Mouse (Mus musculus) neutrophil, adult 5-6 weeks (primary cell): ENCODE data around the gene Sertad2. TPM values are rescaled to one million over a fixed set of nuclear protein-coding genes. Genes with fewer than 3 reads are reported as not detected.

Source experiments
- ATAC-seq: fragments of 151-379, 151-347 bp; 2 replicates; pipeline ENCODE4 v1.8.0; 2017; ENCODE audit warnings: mild to moderate bottlenecking, moderate TSS enrichment; ENCODE audit not compliant: insufficient number of reproducible peaks, poor library complexity, low FRiP score, severe bottlenecking; ENCODE audit errors: extremely low read depth
- total RNA-seq: library from RNA; stranded (forward); fragments of 200-1000 nt; gene quantifications from 2 replicates; pipeline ENCODE4 v1.2.3, GENCODE M21; 2017

The Sertad2 gene
- total RNA-seq, 1 experiment from 2014 or later, result 17.8 TPM

DNA sequence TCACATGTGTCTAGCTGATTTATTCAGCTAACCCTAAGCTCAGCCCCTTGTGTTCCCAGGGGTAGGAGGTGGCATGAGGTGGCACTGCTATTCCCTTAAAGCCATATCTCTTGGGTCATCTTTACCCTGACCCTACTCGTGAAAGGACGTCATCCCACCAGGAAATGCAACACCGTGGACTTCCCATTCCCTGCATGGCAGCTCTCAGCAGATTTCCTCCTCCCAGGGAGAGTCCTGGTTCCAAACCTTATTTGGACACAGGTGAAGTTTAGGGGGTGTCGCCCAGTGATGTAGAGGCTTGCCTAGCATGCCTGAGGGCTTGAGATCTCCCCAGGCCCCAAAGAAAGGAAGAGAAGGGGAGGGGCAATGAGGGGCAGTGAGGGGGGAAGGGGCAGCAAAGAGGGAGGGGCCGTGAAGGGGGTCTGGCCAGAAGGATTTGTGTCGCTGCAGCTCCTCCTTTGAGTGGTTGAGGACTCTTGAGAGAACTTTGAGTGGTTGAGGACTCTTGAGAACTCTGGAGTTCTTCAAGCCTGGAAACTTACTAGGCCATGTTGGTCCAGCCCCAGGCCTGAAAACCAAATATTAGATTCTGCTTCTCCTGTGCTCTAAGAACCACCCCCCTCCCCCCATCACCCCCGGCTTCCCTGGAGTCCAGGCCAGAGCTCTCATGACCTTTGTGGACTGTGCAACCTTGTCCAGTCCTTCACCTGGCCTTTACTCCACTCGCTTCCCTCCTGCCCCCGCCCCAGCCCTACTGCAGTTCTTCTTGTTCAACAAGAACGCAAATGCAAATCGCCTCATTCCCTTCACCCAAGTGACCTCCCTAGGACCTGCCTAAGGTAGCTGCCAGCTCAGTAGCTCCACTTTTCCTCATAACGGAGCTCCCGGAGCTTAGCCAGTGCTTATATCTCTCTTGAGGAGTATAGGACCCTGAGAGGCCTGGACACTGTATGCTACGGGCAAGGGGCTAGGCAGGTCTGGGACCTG lies 117.4 kb downstream of the Sertad2 start:
- ATAC-seq, result no peak

DNA sequence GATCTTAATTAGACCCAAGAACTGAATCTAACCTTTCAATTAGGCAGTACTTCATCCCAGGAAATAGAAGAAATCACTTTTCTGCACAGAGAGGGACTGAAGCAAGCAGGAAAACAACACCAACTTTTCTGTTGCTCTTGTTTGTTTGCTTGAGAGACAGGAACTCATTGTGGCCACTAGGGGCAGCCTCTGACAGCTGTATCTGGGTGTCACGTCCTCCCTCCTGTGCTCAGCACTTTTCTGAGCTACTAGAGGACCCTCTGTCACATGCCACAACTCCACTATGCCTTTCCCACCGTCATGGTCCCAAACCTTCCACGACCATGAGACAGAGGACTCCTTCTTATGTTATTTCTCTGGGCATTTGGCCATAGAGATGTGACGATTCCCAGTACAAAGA lies 118.6 kb downstream of the Sertad2 start:
- peak; percentile 74 for ATAC-seq

DNA sequence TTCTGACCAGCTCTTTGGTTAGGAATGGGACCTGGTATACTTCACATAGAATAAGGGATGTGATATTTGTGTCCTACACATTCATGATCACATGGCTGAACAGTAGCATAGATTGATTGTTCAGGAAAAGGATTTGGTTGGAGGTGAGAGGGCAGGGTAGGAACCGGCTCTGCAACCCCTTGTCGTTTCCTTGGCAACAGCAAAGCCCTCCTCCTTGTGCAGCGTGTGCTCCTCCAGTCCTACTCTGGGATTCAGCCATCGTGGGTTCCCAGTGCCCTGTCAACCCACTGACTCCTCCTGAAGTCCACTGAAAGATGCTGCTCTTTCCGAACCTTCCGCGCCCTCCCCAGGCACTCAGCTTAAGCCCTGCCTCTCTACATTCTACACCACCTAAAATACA lies 119.8 kb downstream of the Sertad2 start:
- ATAC-seq, result no peak

DNA sequence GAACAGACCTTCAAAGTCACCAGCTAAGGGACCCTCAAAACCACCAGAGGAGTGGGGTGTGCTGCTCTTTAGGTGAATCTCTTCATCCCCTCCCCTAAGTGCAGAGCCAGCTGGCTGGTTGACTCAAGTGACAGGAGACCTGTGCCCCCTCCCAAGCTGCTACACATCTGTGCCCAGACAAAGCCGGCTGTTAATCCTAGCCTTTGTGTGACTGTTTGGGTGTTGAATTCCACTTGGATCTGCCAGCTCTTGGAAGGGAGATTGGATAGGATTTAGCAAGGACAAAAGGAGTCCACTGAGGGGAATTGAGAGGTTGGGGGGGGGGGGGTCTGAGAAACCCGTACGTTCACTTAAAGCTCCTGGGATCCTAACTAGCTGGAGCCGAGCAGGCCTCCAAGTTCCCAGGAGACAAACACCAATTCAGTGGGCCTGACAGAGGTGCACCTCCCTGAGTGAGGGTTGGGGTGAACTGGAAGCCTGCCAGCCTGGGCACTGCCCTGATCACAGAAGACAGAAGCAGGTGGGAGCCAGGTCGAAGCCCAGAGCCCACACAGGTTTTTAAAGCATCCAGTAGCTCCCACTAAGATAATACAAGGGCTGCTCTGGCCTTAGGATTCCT lies 120.6 kb downstream of the Sertad2 start:
- ATAC-seq, result no peak

DNA sequence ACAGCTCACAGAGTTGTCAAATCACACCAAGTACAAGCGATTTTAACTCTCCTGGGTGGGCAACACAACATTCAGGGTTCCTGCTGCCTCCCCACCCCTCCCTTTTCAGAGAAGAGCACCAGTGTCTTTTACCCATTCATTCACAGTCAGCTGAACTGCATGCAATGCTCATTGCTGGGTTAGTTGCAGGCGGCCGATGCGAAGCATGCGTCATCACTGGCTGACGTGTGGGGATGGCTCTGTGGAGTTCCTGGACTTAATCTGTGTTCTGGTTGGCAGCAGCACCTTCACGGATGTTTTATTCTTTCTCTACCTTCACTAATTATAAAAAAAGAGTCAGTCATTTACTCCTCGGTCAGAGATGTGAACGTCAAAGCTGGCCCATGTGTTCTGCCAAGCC lies 121.8 kb downstream of the Sertad2 start:
- no peak for ATAC-seq

DNA sequence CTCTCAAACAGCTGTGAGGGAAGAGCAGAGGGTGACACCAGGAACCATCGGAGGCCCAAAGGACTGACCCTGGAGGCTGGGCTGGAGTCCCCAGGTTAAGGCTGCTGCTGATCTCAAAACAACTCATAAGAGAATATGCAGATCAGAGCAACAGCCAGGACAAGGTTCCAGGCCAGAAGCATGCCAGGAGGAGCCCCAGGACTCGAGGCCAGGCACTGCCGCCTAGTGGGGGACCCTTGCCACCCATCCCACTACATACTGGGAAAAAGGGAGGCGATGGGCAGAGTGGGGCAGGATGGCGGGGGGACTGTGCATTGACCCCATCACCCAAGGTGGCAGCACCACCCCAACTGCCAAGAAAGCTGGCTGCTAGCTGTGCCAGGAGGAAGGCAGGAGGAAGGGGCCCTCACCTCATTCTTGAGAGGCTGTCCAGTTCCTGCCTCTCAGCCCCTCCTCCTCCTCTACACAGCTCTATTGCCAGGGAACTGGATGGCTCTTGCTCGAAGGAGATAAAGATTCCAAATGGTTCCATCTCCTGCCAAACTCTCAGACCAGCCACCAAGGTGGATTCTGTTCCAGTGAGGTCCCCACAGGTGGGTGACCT lies 128.8 kb downstream of the Sertad2 start:
- ATAC-seq, result no peak

DNA sequence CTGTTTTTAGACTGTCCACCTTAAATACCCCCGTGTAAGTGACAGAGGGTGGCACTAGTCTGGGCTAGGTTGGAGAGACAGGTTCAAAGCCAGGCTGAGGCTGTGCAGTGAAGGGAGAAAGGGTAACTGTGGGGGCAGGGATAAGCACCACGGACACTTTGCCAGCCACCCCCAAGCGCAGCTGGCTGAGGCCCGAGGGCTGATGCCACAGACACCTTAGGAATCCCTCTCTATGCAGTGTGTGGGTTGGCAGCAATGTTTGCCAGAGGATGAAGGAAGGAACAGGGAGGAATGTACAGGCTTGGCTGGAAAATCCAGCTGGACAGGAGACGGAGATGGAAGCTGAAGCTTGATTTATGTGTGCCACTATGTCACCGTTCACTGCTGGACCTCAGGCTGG lies 129.5 kb downstream of the Sertad2 start:
- ATAC-seq, result no peak

DNA sequence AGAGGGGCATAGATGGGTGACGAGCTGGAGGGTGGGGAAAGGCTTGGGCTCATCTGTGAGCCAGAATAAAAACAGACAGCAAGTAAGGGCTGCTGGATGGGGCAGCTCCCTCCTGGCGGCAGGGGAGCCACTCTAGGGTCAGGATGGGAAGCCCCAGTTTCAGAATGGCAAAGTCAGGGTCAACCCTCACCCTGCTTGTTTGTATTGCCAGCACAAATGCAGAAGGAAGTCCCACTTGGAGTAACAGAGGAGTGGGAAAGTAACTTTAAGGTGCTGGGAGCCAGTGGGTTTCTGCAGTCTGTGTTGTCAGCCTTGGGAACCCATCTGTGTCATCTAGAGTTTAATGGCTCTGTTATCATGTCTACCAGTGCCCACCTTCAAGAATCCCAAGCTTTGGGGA lies 136.3 kb downstream of the Sertad2 start:
- no peak for ATAC-seq

DNA sequence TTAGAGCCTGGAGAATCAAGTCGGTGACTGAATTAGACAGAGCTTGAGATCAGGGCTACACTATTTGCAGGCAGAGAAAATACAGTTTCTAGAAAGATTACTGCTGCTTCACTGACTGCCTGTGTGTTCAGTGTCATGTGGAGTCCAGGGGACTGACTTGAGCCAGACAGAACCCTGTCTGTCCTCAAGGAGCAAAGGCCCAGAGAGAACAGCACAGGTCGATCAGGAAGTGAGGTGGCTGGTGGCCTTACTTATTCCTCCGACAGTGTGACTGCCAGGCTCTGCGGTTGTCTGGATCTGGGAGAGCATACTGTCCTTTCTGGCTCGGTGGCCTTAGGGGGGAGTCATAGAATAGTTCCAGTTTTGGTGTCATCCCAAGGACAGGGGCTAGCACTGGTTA lies 137.7 kb downstream of the Sertad2 start:
- ATAC-seq, result no peak

DNA sequence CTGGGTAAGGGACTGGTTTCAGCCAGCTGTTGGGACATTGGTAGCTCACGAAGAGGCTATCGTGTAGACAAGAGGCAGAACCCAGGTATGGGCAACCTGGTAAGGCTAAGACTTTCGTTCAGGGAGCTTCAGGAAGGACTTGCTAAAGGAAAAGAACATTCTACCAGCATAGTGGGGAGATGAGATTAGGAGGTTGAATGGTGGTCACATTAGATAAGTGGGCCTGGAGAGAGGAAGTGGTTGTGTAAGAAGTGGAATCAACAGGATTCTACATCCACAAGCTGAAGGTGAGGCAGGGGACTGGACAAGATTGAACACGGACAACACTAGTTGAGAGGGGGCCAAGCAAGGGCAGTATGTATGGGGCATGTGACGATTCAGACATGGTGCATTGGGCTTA lies 138.6 kb downstream of the Sertad2 start:
- no peak for ATAC-seq

DNA sequence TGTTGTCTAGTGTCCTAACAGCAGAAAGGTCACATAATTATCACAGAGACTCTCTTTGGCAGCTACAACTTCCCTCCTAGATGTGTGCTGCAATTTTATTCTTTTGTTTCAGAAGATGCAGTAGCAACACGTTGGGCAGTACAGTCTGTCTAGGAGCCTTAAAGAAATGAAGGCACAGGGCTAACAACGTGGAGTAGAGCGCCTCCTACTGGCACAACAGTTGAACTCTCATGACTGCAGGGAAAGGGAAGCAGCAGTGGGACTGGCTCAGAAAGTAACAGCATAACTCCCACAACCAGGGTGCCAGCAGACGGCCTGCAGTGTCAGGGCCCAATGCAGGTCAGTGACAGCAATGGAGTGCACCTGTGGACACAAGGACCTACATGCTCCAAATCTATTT lies 147.9 kb downstream of the Sertad2 start:
- peak; percentile 74; the same call in 1 of the 2 replicates for ATAC-seq

Other genes with a start within 250 kb of the Sertad2 start
- 0.12 TPM in 1 of 2 replicates, not detected in the other for gene Slc1a4, start 210.5 kb upstream of the Sertad2 start, total RNA-seq
- gene Aftph, start 198.3 kb downstream of the Sertad2 start, total RNA-seq, result 153 TPM in 2 replicates